Mouse (Mus musculus) ovary, postnatal 10 days (tissue): Measurements from ENCODE around the gene Gbx2.
A peak's percentile ranks its signal among the peaks of the same experiment; 100 is the strongest.

ENCODE experiments used
- DNase-seq: peaks from one replicate; pipeline ENCODE4 v3.0.0; 2022; ENCODE audit warnings: low spot score

Gene Gbx2

GRCm38 (mm10) chr1:89931120-89931519 lies at the start of gene Gbx2:
Gene Gbx2 (minus strand): TSS chr1:89931179.
- DNase-seq, result no peak

GRCm38 (mm10) chr1:89977261-89977660 lies 46.3 kb upstream of the Gbx2 start:
- no peak for DNase-seq

GRCm38 (mm10) chr1:89976411-89976810 lies 45.4 kb upstream of the Gbx2 start:
- no peak for DNase-seq

GRCm38 (mm10) chr1:89974541-89974940 lies 43.6 kb upstream of the Gbx2 start:
- no peak for DNase-seq

GRCm38 (mm10) chr1:89971848-89972247 lies 40.9 kb upstream of the Gbx2 start:
- no peak for DNase-seq

- no peak for DNase-seq
Observed at GRCm38 (mm10) chr1:89969714-89970110, 38.7 kb upstream of the Gbx2 start.

- no peak for DNase-seq
Observed at GRCm38 (mm10) chr1:89969072-89969713, 38.2 kb upstream of the Gbx2 start.

GRCm38 (mm10) chr1:89968111-89968851 lies 37.3 kb upstream of the Gbx2 start:
- no peak for DNase-seq

- no peak for DNase-seq
Observed at GRCm38 (mm10) chr1:89967585-89967984, 36.6 kb upstream of the Gbx2 start.

- DNase-seq, result no peak
Observed at GRCm38 (mm10) chr1:89964426-89964825, 33.4 kb upstream of the Gbx2 start.

- DNase-seq, result no peak
Observed at GRCm38 (mm10) chr1:89963296-89963695, 32.3 kb upstream of the Gbx2 start.

GRCm38 (mm10) chr1:89962092-89962491 lies 31.1 kb upstream of the Gbx2 start:
- DNase-seq, result no peak

GRCm38 (mm10) chr1:89959393-89959792 lies 28.4 kb upstream of the Gbx2 start:
- DNase-seq, result no peak

GRCm38 (mm10) chr1:89943202-89943601 lies 12.2 kb upstream of the Gbx2 start:
- DNase-seq, result peak; percentile 41

- DNase-seq, result no peak
Observed at GRCm38 (mm10) chr1:89942395-89942976, 11.5 kb upstream of the Gbx2 start.

GRCm38 (mm10) chr1:89941701-89942381 lies 10.9 kb upstream of the Gbx2 start:
- no peak for DNase-seq

- DNase-seq, result no peak
Observed at GRCm38 (mm10) chr1:89940961-89941524, 10.1 kb upstream of the Gbx2 start.

- DNase-seq, result peak; percentile 51
Observed at GRCm38 (mm10) chr1:89939981-89940726, 9.2 kb upstream of the Gbx2 start.

- DNase-seq, result no peak
Observed at GRCm38 (mm10) chr1:89939596-89939960, 8.6 kb upstream of the Gbx2 start.

- DNase-seq, result no peak
Observed at GRCm38 (mm10) chr1:89938884-89939595, 8.1 kb upstream of the Gbx2 start.
